Mouse (Mus musculus): ENCODE measurements around the gene Lcn12. TPM values are rescaled to one million over a fixed set of nuclear protein-coding genes. Genes with fewer than 3 reads are reported as not detected.

Gene Lcn12
- polyA plus RNA-seq, 1 experiment from 2014 or later = not detected

DNA sequence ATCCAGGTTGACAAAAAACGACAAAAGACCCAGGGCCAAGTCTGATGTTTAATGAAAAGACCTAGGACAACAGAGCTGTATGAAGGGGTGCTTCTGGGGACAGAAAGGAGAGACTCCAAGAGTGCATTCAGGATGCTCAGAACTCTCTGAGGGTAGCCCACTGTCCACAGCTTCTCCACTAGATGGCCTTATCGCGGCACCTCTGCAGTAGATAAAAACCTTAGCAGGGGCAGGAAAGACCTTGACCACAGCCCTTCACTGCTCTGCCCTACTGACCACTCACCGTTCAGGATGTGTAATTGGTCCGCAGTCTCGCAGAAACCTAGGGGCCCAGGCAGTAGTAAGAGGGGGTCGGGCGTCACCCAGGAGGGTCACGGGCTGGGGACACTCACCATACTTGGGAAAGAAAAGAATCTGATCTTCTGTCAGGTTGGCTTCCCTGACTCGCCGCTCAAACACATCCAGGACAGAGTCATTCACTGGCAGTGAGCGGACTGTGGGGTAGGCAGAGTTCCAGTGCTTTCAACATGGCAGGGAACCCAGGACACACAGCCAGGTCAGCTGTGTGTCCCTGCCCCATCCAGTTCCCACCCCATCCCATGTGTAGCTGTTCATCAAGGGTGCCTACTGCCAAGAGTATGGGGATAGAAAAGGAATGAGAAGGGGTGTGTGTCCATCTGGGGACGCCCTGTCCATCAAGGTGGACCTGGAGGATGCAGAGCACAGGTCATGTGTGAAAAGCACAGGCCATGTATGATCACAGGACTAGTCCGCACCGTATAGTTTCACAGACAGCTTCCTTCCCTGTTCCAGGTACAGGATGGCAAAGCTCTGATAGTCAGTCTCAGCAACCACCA lies 5.1 kb upstream of the Lcn12 start:
- 67% methylated on average over 15 of the region's 15 CpGs for WGBS

DNA sequence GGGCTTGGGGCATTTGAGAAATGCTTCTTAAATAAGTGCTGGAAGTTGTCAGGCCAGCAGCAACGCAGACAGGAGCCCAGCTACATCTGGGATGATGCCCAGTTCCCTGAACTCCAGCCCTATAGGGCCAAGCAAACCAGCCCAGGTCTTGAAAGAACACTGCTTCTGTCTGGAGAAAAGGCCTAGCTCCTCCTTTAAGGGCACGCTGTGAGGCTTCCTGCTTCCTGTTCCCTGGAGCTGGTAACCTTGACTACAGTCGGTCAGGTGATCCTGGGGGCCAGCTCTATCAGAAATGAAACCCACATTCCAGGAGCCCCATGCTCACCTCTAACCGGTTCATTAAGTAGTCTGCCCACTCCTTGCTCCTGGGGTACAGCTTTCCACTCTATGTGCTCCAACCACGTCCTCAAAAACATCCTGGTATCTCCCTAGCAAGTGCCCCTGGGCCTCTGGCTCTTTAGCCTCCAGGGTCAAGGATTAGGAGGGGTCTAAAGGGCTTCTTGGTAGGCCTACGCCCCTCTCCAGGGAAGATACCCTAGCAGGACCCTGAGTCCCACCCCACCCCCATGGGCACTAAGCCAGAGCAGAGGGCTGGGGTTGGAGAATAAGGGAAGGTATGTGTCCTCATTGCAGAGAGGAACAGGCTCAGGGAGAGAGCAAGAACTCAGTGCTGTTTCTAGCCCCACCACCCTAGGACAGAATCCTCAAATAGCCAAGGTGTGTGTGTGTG lies 4.3 kb upstream of the Lcn12 start:
- no peaks in the 10 kb centered on the region for H3K9me3 ChIP-seq (replicated peaks; ENCODE audit: control insufficient read depth, low read length)
- no peaks in the 10 kb centered on the region for H3K27me3 ChIP-seq (ENCODE audit: control insufficient read depth, insufficient read depth, low read length)
- H3K27ac ChIP-seq (ENCODE audit: low read length) = peak overlapping the region; percentile 4; the same call in 1 of the 2 replicates
- no peak overlapping the region for H3K4me2 ChIP-seq (ENCODE audit: low read depth, low read length)
- ATAC-seq (ENCODE audit: insufficient read depth, low FRiP score) = no peak
- H3K4me1 ChIP-seq (ENCODE audit: control insufficient read depth, insufficient read depth, low read length) = peaks cover 19% of the 10 kb centered on the region
- H3K36me3 ChIP-seq (ENCODE audit: control insufficient read depth, insufficient read depth, low read length) = no peaks in the 10 kb centered on the region
- peak overlapping the region; percentile 24 for H3K9ac ChIP-seq (ENCODE audit: low read length)
- no peak overlapping the region for H3K4me3 ChIP-seq (replicated peaks; ENCODE audit: low read length)
- 48% methylated on average over 6 of the region's 6 CpGs for WGBS

More for the DNA sequence above, 5.1 kb upstream of the Lcn12 start:
- Histone ChIP-seq H3K4me3 (replicated peaks; ENCODE audit: low read length) (no peak overlapping the region), H3K4me1 (ENCODE audit: control insufficient read depth, insufficient read depth, low read length) (peaks cover 19% of the 10 kb centered on the region), H3K27ac (ENCODE audit: low read length) (no peak overlapping the region), H3K4me2 (ENCODE audit: low read depth, low read length) (no peak overlapping the region), H3K9me3 (replicated peaks; ENCODE audit: control insufficient read depth, low read length) (no peaks in the 10 kb centered on the region), H3K36me3 (ENCODE audit: control insufficient read depth, insufficient read depth, low read length) (0 out of 2 replicates have a peak, but pooled peaks cover 3% of the 10 kb centered on the region), H3K27me3 (ENCODE audit: control insufficient read depth, insufficient read depth, low read length) (no peaks in the 10 kb centered on the region), H3K9ac (ENCODE audit: low read length) (no peak overlapping the region)
- no peak for ATAC-seq (ENCODE audit: insufficient read depth, low FRiP score)

DNA sequence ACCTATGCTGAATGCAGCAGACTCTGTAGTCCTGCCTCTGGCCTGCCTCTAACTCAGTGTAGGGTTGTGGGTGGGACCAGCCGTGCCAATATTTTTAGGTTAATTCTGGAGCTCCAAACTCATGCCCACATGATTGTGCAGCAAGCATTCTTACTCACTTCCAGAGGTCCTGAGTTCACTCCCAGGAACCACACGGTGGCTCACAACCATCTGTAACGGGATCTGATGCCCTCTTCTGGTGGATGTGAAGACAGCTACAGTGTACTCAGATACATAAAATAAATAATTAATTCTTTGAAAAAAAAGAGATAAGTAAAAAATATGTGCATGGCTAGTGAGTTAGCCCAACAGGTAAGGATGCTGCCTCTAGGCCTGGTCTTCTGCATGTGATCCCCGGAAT lies 2.8 kb upstream of the Lcn12 start:
- no peak overlapping the region for H3K4me2 ChIP-seq (ENCODE audit: low read depth, low read length)
- no peak overlapping the region for H3K9ac ChIP-seq (ENCODE audit: low read length)
- H3K27ac ChIP-seq (ENCODE audit: low read length) = no peak overlapping the region
- no peaks in the 10 kb centered on the region for H3K36me3 ChIP-seq (ENCODE audit: control insufficient read depth, insufficient read depth, low read length)
- no peaks in the 10 kb centered on the region for H3K9me3 ChIP-seq (replicated peaks; ENCODE audit: control insufficient read depth, low read length)
- no peak for ATAC-seq (ENCODE audit: insufficient read depth, low FRiP score)
- no peak overlapping the region for H3K4me3 ChIP-seq (replicated peaks; ENCODE audit: low read length)
- WGBS = 38% methylated on average over 4 of the region's 4 CpGs
- H3K4me1 ChIP-seq (ENCODE audit: control insufficient read depth, insufficient read depth, low read length) = peaks cover 8% of the 10 kb centered on the region
- H3K27me3 ChIP-seq (ENCODE audit: control insufficient read depth, insufficient read depth, low read length) = no peaks in the 10 kb centered on the region

DNA sequence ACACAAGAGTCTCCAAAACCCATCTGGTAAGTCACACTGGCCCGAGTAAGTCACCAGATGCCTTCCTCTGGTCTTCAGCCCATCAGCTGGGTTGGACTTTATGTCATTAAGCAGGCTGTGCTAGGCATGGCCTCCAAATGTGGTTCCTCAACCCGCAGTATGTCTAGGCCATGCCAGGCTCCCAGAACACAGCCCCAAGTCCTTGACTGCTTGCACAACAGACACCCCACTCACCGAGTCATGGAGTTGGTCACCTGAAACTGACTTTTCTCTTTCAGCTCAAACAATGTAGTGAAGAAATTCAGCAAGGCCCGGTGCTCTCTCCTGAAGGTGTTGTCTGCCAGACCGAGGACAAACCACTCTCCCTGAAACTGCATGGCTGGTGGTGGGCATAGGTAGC lies 723 bp downstream of the Lcn12 start:
- Histone ChIP-seq H3K4me3 (replicated peaks; ENCODE audit: low read length) (no peak overlapping the region), H3K27ac (ENCODE audit: low read length) (no peak overlapping the region), H3K27me3 (ENCODE audit: control insufficient read depth, insufficient read depth, low read length) (no peaks in the 10 kb centered on the region), H3K36me3 (ENCODE audit: control insufficient read depth, insufficient read depth, low read length) (no peaks in the 10 kb centered on the region), H3K9ac (ENCODE audit: low read length) (no peak overlapping the region), H3K4me1 (ENCODE audit: control insufficient read depth, insufficient read depth, low read length) (no peaks in the 10 kb centered on the region), H3K9me3 (replicated peaks; ENCODE audit: control insufficient read depth, low read length) (no peaks in the 10 kb centered on the region), H3K4me2 (ENCODE audit: low read depth, low read length) (no peak overlapping the region)
- 79% methylated on average over 5 of the region's 5 CpGs for WGBS
- no peak for ATAC-seq (ENCODE audit: insufficient read depth, low FRiP score)

DNA sequence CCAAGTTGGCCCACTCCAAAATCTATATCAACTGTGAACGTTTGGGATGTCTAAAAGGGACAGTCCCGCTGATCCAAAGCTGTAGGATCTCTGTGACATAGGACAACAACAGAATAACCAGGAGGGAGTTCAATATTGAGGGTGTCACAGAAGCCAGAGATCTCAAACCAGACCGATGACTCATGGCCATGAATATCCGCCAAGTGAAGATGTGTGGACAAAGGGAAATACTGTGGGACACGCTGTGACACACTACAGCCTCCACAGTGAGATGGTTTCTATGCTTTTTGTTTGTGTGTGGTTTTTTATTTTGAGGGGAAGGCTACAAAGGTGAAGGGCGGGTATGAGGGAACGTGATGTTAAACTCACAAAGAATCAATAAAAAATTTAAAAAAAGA lies 5.0 kb downstream of the Lcn12 start:
- Histone ChIP-seq H3K27me3 (ENCODE audit: control insufficient read depth, insufficient read depth, low read length) (no peaks in the 10 kb centered on the region), H3K27ac (ENCODE audit: low read length) (peak overlapping the region; percentile 21; the same call in 1 of the 2 replicates), H3K9me3 (replicated peaks; ENCODE audit: control insufficient read depth, low read length) (no peaks in the 10 kb centered on the region), H3K4me1 (ENCODE audit: control insufficient read depth, insufficient read depth, low read length) (no peaks in the 10 kb centered on the region), H3K9ac (ENCODE audit: low read length) (no peak overlapping the region), H3K4me2 (ENCODE audit: low read depth, low read length) (no peak overlapping the region), H3K4me3 (replicated peaks; ENCODE audit: low read length) (no peak overlapping the region), H3K36me3 (ENCODE audit: control insufficient read depth, insufficient read depth, low read length) (no peaks in the 10 kb centered on the region)
- 70% methylated on average over 7 of the region's 7 CpGs for WGBS
- ATAC-seq (ENCODE audit: insufficient read depth, low FRiP score) = no peak

DNA sequence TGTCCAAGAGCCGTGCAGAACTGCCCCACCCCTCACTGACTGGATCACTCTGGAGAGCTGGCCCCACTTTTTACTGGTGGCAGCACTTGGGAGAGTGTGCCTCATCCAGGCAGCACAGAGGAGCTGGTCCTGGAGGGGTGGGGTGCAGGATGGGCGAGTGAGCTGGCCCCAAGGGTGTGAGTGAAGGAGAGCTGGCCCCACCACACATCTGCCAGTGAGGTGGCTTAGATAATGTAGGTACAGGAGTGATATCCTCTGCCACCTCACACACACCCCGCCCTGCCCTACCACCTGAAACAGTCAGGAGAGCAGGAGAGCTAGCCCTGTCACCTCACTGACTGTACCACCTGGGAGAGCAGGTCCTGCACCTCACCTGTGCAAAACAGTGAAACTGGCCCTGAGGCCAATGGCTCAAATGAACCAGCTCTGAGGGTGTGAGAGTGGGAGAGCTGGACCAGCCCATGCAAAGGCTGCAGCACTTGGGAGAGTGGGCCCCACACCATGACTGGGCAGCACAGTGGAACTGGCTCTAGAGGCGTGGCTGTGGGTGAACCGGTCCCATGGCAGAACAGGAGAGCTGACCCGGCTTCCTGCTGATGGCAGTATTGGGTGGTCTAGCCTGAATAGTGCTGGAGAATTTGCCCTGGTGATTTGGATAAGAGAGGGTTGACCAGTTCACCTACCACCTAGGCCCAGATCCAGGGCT lies 5.6 kb downstream of the Lcn12 start:
- Histone ChIP-seq H3K9ac (ENCODE audit: low read length) (no peak overlapping the region), H3K4me1 (ENCODE audit: control insufficient read depth, insufficient read depth, low read length) (no peaks in the 10 kb centered on the region), H3K36me3 (ENCODE audit: control insufficient read depth, insufficient read depth, low read length) (no peaks in the 10 kb centered on the region), H3K9me3 (replicated peaks; ENCODE audit: control insufficient read depth, low read length) (no peaks in the 10 kb centered on the region), H3K27ac (ENCODE audit: low read length) (peak overlapping the region; percentile 21; the same call in 1 of the 2 replicates), H3K4me2 (ENCODE audit: low read depth, low read length) (no peak overlapping the region), H3K27me3 (ENCODE audit: control insufficient read depth, insufficient read depth, low read length) (no peaks in the 10 kb centered on the region), H3K4me3 (replicated peaks; ENCODE audit: low read length) (no peak overlapping the region)
- peak; percentile 19; the same call in 1 of the 2 replicates for ATAC-seq (ENCODE audit: insufficient read depth, low FRiP score)
- WGBS = 59% methylated on average over 6 of the region's 6 CpGs

DNA sequence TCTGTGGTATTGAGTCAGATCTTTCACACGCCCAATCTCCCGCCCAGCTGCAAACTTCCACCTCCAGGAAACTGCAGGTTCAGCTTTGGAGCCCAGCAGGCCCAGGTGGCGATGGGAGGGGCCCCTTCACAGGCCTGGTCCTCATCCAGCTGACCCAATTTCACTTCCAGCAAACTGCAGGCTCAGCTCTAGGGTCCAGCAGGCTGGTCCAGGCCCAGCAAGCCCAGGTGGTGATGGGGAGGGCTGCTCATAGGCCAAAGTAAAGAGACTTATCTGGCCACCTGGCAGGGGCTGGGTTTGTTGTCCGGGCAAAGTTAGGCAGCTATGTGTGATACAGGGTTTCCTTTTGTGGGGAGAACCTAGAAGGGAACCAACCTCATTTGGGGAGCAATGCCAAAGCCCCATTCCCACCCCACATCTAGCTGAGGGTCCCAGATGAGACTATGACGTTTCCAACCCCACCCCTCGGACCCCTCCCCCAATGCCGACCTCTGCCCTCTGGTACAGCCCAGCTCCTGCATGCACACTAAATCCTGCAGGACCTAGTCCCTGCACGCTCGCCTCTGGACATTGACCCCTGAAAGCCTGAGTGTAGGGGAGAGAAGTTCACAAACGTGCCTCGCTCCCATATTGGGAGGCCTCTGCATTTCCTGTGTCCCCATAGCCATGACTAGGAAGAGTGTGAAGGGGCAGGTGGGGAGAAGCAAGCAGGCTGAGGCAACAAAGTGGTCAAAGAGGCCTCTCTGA lies 8.6 kb downstream of the Lcn12 start:
- no peaks in the 10 kb centered on the region for H3K9me3 ChIP-seq (replicated peaks; ENCODE audit: control insufficient read depth, low read length)
- no peaks in the 10 kb centered on the region for H3K36me3 ChIP-seq (ENCODE audit: control insufficient read depth, insufficient read depth, low read length)
- H3K4me3 ChIP-seq (replicated peaks; ENCODE audit: low read length) = no peak overlapping the region
- peak overlapping the region; percentile 59 for H3K27ac ChIP-seq (ENCODE audit: low read length)
- no peak overlapping the region for H3K9ac ChIP-seq (ENCODE audit: low read length)
- no peak overlapping the region for H3K4me2 ChIP-seq (ENCODE audit: low read depth, low read length)
- WGBS = 52% methylated on average over 11 of the region's 11 CpGs
- H3K27me3 ChIP-seq (ENCODE audit: control insufficient read depth, insufficient read depth, low read length) = no peaks in the 10 kb centered on the region
- no peaks in the 10 kb centered on the region for H3K4me1 ChIP-seq (ENCODE audit: control insufficient read depth, insufficient read depth, low read length)
- ATAC-seq (ENCODE audit: insufficient read depth, low FRiP score) = peak; percentile 69

DNA sequence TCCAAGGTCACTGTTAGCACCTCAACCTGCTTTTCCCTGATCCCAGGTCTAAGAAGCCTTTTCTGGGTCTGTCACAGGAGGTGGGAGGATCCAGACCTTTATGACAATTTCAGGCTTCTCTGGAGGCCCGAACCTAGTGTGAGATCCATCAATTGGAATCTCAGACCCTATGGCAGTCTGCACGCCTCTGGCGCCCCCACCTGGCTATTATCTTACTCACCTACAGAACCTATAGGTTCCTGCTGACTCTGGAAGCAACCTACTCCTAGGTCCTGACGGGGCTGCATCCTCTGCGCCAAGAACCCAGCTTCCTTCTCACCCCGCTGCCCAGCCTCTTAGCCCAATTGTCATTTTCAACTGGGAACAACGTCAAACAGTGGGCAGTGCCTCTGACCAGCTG lies 10.7 kb downstream of the Lcn12 start:
- Histone ChIP-seq H3K27me3 (ENCODE audit: control insufficient read depth, insufficient read depth, low read length) (no peaks in the 10 kb centered on the region), H3K27ac (ENCODE audit: low read length) (no peak overlapping the region), H3K9ac (ENCODE audit: low read length) (no peak overlapping the region), H3K4me3 (replicated peaks; ENCODE audit: low read length) (no peak overlapping the region), H3K36me3 (ENCODE audit: control insufficient read depth, insufficient read depth, low read length) (no peaks in the 10 kb centered on the region), H3K4me1 (ENCODE audit: control insufficient read depth, insufficient read depth, low read length) (no peaks in the 10 kb centered on the region), H3K9me3 (replicated peaks; ENCODE audit: control insufficient read depth, low read length) (no peaks in the 10 kb centered on the region), H3K4me2 (ENCODE audit: low read depth, low read length) (no peak overlapping the region)
- no peak for ATAC-seq (ENCODE audit: insufficient read depth, low FRiP score)
- 27% methylated on average over 7 of the region's 7 CpGs for WGBS
